Mouse (Mus musculus): ENCODE measurements around the gene Tmem185b. TPM values are rescaled to one million over a fixed set of nuclear protein-coding genes. Genes with fewer than 3 reads are reported as not detected.

Tmem185b gene
- total RNA-seq, 2 experiments from 2014 or later: 14.4 to 15.7 TPM

Other genes with a start within 250 kb of the Tmem185b start
- 1 to 10 TPM; 5.8 to 6.2 TPM for gene Inhbb, start 103.9 kb upstream of the Tmem185b start, total RNA-seq (2021)
- 10 to 100 TPM; 20.8 to 21.0 TPM for gene Ralb, start 21.4 kb upstream of the Tmem185b start, total RNA-seq (2021)
- gene Epb41l5, start 122.8 kb downstream of the Tmem185b start, total RNA-seq (2021): 1 to 10 TPM; 4.4 to 5.4 TPM